9 mouse cellular contexts compared by ENCODE assay signal in genomic region chr4:154401379-154401778, GRCm38 (mm10).
DNase-seq lines count a peak whose midpoint lies in the region.
"Had no signal": no experiment of that assay in that cellular context is flagged by ENCODE, and none has a peak within 500 bp of the region (broad histone marks: within the 10 kb centered on the region; RNA-seq: fewer than 3 reads in every experiment).

No protein-coding gene starts in this region.

- intact Hi-C loops in left cerebral cortex, postnatal 14 days (cut with DNase I), result no loop called here

- DNase-seq in adrenal gland, adult 2 months, result peak; percentile 17
- no peak for DNase-seq in adrenal gland, postnatal 25 days
- DNase-seq in heart, postnatal 4 days, result peak; percentile 26
- no peak for DNase-seq in heart, adult 9 months (ENCODE audit: low spot score in 2 of 2)
- DNase-seq in left cerebral cortex, postnatal 14 days (ENCODE audit: low spot score in 2 of 2), result peak; percentile 29 to 49
- DNase-seq in left cerebral cortex, adult 11 months (ENCODE audit: low spot score), result no peak
- DNase-seq in right cerebral cortex, adult 2 months (ENCODE audit: low spot score in 2 of 2), result peak; percentile 53 to 56
- DNase-seq in right cerebral cortex, postnatal 10 days (ENCODE audit: low spot score in 2 of 2), result no peak
- DNase-seq: cerebellum, adult 11 months had no signal

Comparison
In these comparisons a context has a peak if more than half of its experiments do, and no peak if none do; other contexts are left out.
1. DNase-seq: peak in adrenal gland, adult 2 months (single experiment), heart, postnatal 4 days (single experiment), left cerebral cortex, postnatal 14 days (2 of 2) and right cerebral cortex, adult 2 months (2 of 2); none in adrenal gland, postnatal 25 days (single experiment), heart, adult 9 months (0 of 2), left cerebral cortex, adult 11 months (single experiment) and right cerebral cortex, postnatal 10 days (0 of 2).